Mouse (Mus musculus): Measurements from ENCODE around the gene Ap4b1. TPM values are rescaled to one million over a fixed set of nuclear protein-coding genes. Genes with fewer than 3 reads are reported as not detected.
"Not testable (repeated sequence)": the region's sequence is repeated elsewhere in the genome, so short reads cannot be mapped to it uniquely, and the experiment has no call there.

Gene Ap4b1
- polyA plus RNA-seq, 1 experiment from 2014 or later, result 13.0 TPM

DNA sequence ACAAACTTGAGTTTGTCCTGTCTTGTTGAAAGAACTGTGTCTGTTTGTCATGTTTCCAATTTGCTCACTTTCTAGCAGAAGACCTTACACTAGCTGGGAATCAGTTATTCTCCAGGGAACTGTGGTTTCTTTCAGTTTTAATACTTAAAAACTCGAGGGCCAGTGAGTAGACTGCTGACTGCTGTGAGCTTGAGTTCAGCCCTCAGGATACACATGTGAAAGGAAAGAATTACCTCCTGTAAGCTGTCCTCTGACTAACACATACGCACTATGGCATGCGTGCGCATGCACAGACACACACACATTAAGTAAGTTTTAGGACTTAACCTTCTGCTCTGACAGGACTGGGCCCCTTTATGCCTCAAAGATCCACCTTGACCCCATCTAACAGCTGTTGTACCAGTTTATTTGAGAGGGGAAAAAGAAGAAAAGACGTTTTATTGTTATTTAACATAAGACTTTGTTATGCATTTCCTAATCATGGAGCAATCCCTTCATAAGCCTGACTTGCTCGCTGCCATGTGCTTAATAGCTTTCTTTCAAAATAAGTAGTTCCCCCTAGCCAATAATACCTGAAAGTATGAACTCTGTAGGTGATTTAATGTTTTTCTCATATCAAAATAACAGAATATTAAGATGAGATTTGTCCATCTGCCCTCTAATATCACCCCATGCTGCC lies 26.1 kb downstream of the Ap4b1 start:
- H3K36me3 ChIP-seq (replicated peaks), result no peaks in the 10 kb centered on the region
- 71% methylated on average over 6 of the region's 6 CpGs for whole genome bisulfite sequencing (ENCODE audit: insufficient replicate concordance)
- no peak overlapping the region for H3K4me2 ChIP-seq
- H3K4me3 ChIP-seq (replicated peaks), result no peak overlapping the region
- ATAC-seq (ENCODE audit: insufficient read depth), result no peak
- peaks cover 19% of the 10 kb centered on the region for H3K4me1 ChIP-seq (replicated peaks)
- H3K27me3 ChIP-seq, result no peaks in the 10 kb centered on the region
- no peaks in the 10 kb centered on the region for H3K9me3 ChIP-seq (replicated peaks)
- H3K9ac ChIP-seq, result no peak overlapping the region
- H3K27ac ChIP-seq (replicated peaks), result no peak overlapping the region

DNA sequence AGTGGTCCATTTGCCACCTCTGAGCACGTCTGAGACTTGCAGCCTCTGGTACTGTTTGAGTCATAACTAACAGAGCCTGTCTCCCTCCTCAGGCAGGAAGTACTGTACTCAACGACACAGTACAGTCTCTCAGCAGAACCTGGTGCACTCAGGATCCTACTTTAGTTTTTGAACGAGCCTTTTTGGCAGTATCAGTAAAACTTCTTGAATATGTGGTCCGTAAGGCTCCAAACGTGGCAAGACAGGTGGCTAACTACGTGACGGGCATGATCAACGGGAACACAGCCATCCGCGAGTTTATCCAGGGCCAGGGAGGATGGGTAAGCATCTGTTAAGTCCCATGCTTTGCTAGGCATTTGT lies 26.6 kb downstream of the Ap4b1 start:
- Histone ChIP-seq H3K4me3 (replicated peaks) (no peak overlapping the region), H3K36me3 (replicated peaks) (no peaks in the 10 kb centered on the region), H3K4me2 (no peak overlapping the region), H3K9me3 (replicated peaks) (no peaks in the 10 kb centered on the region), H3K27me3 (no peaks in the 10 kb centered on the region), H3K4me1 (replicated peaks) (peaks cover 19% of the 10 kb centered on the region), H3K9ac (no peak overlapping the region), H3K27ac (replicated peaks) (no peak overlapping the region)
- 71% methylated on average over 10 of the region's 10 CpGs for WGBS (ENCODE audit: insufficient replicate concordance)
- ATAC-seq (ENCODE audit: insufficient read depth), result no peak

- H3K36me3 ChIP-seq (replicated peaks), result no peaks in the 10 kb centered on the region
- ATAC-seq (ENCODE audit: insufficient read depth), result no peak
- no peak overlapping the region for H3K4me3 ChIP-seq (replicated peaks)
- H3K27ac ChIP-seq (replicated peaks), result no peak overlapping the region
- no peak overlapping the region for H3K4me2 ChIP-seq
- peaks cover 19% of the 10 kb centered on the region for H3K4me1 ChIP-seq (replicated peaks)
- H3K9me3 ChIP-seq (replicated peaks), result no peaks in the 10 kb centered on the region
- H3K9ac ChIP-seq, result no peak overlapping the region
- no peaks in the 10 kb centered on the region for H3K27me3 ChIP-seq
- 90% methylated on average over 5 of the region's 5 CpGs for WGBS (ENCODE audit: insufficient replicate concordance)
These were observed 27.1 kb downstream of the Ap4b1 start for GRCm38 (mm10) chr3:103836453-103836852.

DNA sequence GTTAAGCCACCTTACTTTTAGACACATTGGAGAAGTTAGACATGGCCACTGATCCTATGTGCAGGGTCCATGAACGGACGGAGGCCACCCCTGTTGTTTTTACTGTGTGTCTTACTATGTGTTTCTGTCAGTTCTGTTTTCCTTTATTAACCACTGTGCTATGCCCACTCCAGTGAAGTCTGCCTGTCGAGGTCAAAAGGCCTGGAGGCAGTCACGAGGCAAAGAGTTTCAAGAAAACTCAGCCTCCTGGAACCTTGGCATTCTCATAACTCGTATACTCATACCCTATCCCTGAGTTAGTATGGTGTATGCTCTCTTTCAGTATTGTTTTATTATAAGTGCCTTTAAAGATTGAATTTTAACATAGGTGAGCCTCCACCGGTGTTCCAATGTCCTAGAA lies 30.4 kb downstream of the Ap4b1 start:
- no peaks in the 10 kb centered on the region for H3K4me1 ChIP-seq (replicated peaks)
- H3K4me2 ChIP-seq, result no peak overlapping the region
- no peaks in the 10 kb centered on the region for H3K9me3 ChIP-seq (replicated peaks)
- no peaks in the 10 kb centered on the region for H3K27me3 ChIP-seq
- H3K9ac ChIP-seq, result no peak overlapping the region
- no peaks in the 10 kb centered on the region for H3K36me3 ChIP-seq (replicated peaks)
- 79% methylated on average over 6 of the region's 6 CpGs for WGBS (ENCODE audit: insufficient replicate concordance)
- H3K4me3 ChIP-seq (replicated peaks), result no peak overlapping the region
- ATAC-seq (ENCODE audit: insufficient read depth), result no peak
- no peak overlapping the region for H3K27ac ChIP-seq (replicated peaks)

- H3K27me3 ChIP-seq; H3K4me1 ChIP-seq (replicated peaks); H3K9me3 ChIP-seq (replicated peaks); H3K36me3 ChIP-seq (replicated peaks); ATAC-seq (ENCODE audit: insufficient read depth); H3K4me3 ChIP-seq (replicated peaks); H3K4me2 ChIP-seq; H3K9ac ChIP-seq; H3K27ac ChIP-seq (replicated peaks): not testable (repeated sequence)
- WGBS (ENCODE audit: insufficient replicate concordance), result 76% methylated on average over 3 of the region's 3 CpGs
These were observed 30.9 kb downstream of the Ap4b1 start for GRCm38 (mm10) chr3:103840195-103840594.

DNA sequence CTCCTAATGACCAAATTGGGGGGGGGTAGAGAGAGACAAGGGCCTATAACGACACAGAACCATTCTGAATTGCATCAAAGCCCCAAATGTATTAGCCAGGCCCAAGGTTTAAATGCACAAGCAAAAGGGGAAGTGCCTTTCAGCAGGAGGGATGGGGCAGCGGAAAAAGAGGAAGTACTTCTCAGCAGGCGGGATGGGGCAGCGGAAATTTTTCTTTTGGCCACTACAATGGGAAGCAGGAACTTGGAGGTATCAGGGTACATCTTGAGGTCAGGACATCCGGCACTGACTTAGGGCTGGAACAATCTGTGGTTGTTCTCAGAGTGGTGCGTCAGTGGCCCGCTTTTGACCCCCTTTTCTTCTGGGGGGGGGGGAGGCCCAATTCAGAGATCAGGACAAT lies 31.6 kb downstream of the Ap4b1 start:
- not testable (repeated sequence) for H3K4me3 ChIP-seq (replicated peaks); ATAC-seq (ENCODE audit: insufficient read depth); H3K4me1 ChIP-seq (replicated peaks); H3K27me3 ChIP-seq; H3K9me3 ChIP-seq (replicated peaks); H3K9ac ChIP-seq; H3K4me2 ChIP-seq; H3K36me3 ChIP-seq (replicated peaks); H3K27ac ChIP-seq (replicated peaks)
- 54% methylated on average over 7 of the region's 7 CpGs for WGBS (ENCODE audit: insufficient replicate concordance)

- ATAC-seq (ENCODE audit: insufficient read depth), result no peak
- Histone ChIP-seq H3K36me3 (replicated peaks) (no peaks in the 10 kb centered on the region), H3K27ac (replicated peaks) (no peak overlapping the region), H3K9ac (no peak overlapping the region), H3K4me1 (replicated peaks) (0 out of 2 replicates have a peak, but pooled peaks cover 9% of the 10 kb centered on the region), H3K9me3 (replicated peaks) (no peaks in the 10 kb centered on the region), H3K27me3 (no peaks in the 10 kb centered on the region), H3K4me3 (replicated peaks) (no peak overlapping the region), H3K4me2 (no peak overlapping the region)
- 48% methylated on average over 9 of the region's 9 CpGs for WGBS (ENCODE audit: insufficient replicate concordance)
These were observed 41.5 kb downstream of the Ap4b1 start for GRCm38 (mm10) chr3:103850644-103851363.

DNA sequence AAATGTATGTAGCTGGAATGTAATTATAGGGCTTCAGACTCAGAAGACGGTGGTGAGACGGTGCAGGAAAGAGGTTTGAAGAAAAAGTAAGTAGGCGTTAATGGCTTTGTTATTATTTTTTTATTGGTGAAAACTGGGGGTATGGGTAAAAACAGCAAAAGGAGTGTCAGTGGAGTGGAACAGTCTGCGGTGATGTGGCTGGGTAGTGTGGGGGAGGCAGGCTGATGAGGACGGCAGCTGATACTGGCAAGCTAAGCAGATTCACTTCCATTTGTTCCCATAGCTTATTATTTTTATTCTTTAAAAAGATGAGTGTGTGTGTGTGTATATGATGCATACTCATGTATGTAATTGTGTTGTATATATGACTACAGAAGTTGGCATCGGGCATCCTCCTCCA lies 42.2 kb downstream of the Ap4b1 start:
- no peaks in the 10 kb centered on the region for H3K27me3 ChIP-seq
- 78% methylated on average over 6 of the region's 6 CpGs for WGBS (ENCODE audit: insufficient replicate concordance)

DNA sequence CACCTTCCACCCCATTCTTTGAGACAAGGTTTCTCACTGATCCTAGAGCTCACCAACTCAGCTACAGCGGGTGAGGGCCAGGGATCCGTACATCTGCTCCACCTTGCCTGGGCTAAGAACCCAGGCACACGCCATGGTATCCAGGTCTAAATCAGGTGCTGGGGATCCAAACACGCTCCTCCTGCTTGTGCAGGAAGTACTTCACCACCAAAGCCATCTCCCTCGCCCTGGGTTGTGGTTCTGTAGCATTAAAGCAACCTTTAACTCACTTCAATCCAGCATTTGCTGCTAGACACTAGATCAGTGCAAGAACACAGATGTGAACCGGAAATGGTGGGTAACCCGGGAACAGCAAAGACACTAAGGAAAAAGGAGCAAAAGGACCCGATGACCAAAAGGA lies 42.6 kb downstream of the Ap4b1 start:
- 65% methylated on average over 8 of the region's 8 CpGs for WGBS (ENCODE audit: insufficient replicate concordance)
- Histone ChIP-seq H3K4me3 (replicated peaks) (no peak overlapping the region), H3K36me3 (replicated peaks) (no peaks in the 10 kb centered on the region), H3K27me3 (no peaks in the 10 kb centered on the region), H3K4me2 (no peak overlapping the region), H3K9ac (no peak overlapping the region), H3K9me3 (replicated peaks) (no peaks in the 10 kb centered on the region), H3K27ac (replicated peaks) (no peak overlapping the region), H3K4me1 (replicated peaks) (peaks cover 9% of the 10 kb centered on the region; the same call in 1 of the 2 replicates)
- ATAC-seq (ENCODE audit: insufficient read depth), result no peak

More for the DNA sequence above, 42.2 kb downstream of the Ap4b1 start:
- Histone ChIP-seq H3K27ac (replicated peaks) (no peak overlapping the region), H3K4me2 (no peak overlapping the region), H3K4me1 (replicated peaks) (peaks cover 9% of the 10 kb centered on the region; the same call in 1 of the 2 replicates), H3K9ac (no peak overlapping the region), H3K9me3 (replicated peaks) (no peaks in the 10 kb centered on the region), H3K36me3 (replicated peaks) (no peaks in the 10 kb centered on the region), H3K4me3 (replicated peaks) (no peak overlapping the region)
- no peak for ATAC-seq (ENCODE audit: insufficient read depth)

DNA sequence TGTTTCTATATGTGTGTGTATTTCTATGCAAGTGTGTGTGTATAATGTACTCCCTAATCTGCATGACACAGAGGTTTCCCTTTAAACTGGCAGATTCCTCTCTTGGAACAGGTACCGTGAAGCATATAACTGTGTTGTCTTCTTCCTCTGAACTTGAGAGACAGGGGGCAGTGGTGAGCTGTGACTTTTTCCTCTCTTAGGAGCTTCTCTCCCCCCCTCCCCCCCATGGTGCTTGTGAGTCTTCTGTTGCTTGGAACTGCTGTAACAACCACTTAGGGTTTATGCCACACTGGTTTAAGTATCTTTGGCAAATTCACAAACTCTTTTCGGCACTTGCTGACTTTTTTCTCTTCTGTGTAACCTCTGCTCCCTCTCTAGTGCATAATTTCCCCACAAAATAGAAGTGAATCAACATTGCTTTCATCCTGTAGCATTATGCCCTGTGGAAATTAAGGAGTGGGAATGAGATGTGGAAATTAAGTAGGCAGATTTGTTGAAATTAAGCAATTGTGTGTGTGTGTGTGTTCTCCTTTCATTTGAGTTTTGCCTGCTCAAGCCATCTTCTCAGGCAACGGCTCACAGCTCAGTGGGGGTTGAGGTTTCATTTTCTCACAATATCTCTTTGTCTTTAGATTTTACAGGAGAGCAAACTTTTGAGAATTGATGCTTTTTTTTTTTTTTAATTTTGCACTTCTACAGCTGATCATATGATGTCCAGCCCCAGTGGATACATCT lies 43.4 kb downstream of the Ap4b1 start:
- Histone ChIP-seq H3K9me3 (replicated peaks) (no peaks in the 10 kb centered on the region), H3K4me1 (replicated peaks) (peaks cover 10% of the 10 kb centered on the region; the same call in 1 of the 2 replicates)
- WGBS (ENCODE audit: insufficient replicate concordance), result 56% methylated on average over 3 of the region's 3 CpGs

DNA sequence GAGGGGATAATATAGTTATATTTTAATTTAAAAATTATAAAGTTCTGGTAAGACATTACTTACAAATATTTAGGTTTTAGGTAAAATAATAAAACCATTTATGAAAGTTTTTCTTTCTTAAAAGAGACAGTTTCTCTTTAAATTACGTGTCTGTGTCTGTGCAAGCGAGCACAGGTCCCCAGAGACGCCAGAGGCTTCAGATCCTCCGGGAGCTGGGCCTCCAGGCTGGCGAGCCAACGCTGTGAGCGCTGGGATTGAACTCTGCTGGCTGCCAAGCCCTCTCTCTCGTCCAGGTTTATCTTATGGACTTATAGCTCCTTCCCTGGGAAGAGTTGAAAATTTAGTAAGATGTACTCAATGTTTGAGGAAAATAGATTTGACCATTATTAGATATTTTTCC lies 44.5 kb downstream of the Ap4b1 start:
- H3K4me3 ChIP-seq (replicated peaks), result no peak overlapping the region
- no peaks in the 10 kb centered on the region for H3K9me3 ChIP-seq (replicated peaks)
- H3K4me1 ChIP-seq (replicated peaks), result peaks cover 13% of the 10 kb centered on the region; the same call in 1 of the 2 replicates
- no peak for ATAC-seq (ENCODE audit: insufficient read depth)
- no peak overlapping the region for H3K9ac ChIP-seq
- no peak overlapping the region for H3K27ac ChIP-seq (replicated peaks)
- WGBS (ENCODE audit: insufficient replicate concordance), result 72% methylated on average over 8 of the region's 8 CpGs
- H3K4me2 ChIP-seq, result no peak overlapping the region
- no peaks in the 10 kb centered on the region for H3K36me3 ChIP-seq (replicated peaks)
- no peaks in the 10 kb centered on the region for H3K27me3 ChIP-seq

More for the DNA sequence above, 43.4 kb downstream of the Ap4b1 start:
- no peak for ATAC-seq (ENCODE audit: insufficient read depth)
- Histone ChIP-seq H3K27ac (replicated peaks) (no peak overlapping the region), H3K27me3 (no peaks in the 10 kb centered on the region), H3K9ac (no peak overlapping the region), H3K36me3 (replicated peaks) (no peaks in the 10 kb centered on the region), H3K4me2 (no peak overlapping the region), H3K4me3 (replicated peaks) (no peak overlapping the region)

Data from liver, embryonic 15.5 days (tissue).